Mouse (Mus musculus) testis, adult 2 months (tissue): ENCODE measurements around the gene Lrch1.

Experiments
- CTCF ChIP-seq: fragments of 200-500 bp; IDR thresholded peaks from 2 replicates; pipeline ENCODE4 v1.5.1; 2012; ENCODE audit warnings: low read depth, mild to moderate bottlenecking, inconsistent platforms, low read length, moderate library complexity; ENCODE audit not compliant: control insufficient read depth, insufficient read depth, insufficient replicate concordance
- POLR2A ChIP-seq: fragments of 200-500 bp; IDR thresholded peaks from 2 replicates; pipeline ENCODE4 v1.6.1; 2012; ENCODE audit warnings: low read depth, mild to moderate bottlenecking, inconsistent platforms, low read length, moderate library complexity; ENCODE audit not compliant: control insufficient read depth

- TF ChIP-seq CTCF (no peak), POLR2A (no peak)
Measured at GRCm38 (mm10) chr14:74933960-74934710, 13.5 kb downstream of the Lrch1 start.
